Mouse (Mus musculus) thymus, postnatal 36 days (tissue): Measurements from ENCODE around the gene Zmiz1.

Source experiments
- DNase-seq, 2 experiments: peaks; one replicate each; pipeline ENCODE4 v3.0.0; 2022; ENCODE audit warnings: mixed read lengths in 2 of 2

Zmiz1 gene

GRCm38 (mm10) chr14:25516640-25517591 lies 57.9 kb downstream of the Zmiz1 start:
- peak; percentile 84 to 92 for DNase-seq

DNA sequence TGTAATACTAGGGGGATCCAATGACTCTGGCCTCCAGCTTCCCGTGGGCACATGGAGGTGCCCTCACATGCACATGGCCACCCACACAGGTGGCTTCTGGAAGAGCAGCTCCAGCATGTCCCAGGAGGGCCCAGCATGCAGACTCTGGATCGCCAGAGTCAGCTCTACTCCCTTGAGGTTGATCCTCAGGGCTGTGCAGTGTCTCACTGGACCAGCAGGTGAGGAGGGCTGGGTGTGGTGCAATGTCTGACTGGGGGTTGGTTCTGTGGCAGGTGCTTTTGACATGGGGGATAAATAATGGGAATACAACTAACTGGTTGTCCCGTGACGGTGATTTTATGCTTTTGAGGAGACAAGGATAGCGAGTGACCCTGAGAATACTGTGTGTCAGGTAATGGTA lies 59.7 kb downstream of the Zmiz1 start:
- no peak for DNase-seq

GRCm38 (mm10) chr14:25519656-25520055 lies 60.7 kb downstream of the Zmiz1 start:
- DNase-seq: peak; percentile 54 to 71

GRCm38 (mm10) chr14:25520589-25520988 lies 61.6 kb downstream of the Zmiz1 start:
- DNase-seq: no peak

DNA sequence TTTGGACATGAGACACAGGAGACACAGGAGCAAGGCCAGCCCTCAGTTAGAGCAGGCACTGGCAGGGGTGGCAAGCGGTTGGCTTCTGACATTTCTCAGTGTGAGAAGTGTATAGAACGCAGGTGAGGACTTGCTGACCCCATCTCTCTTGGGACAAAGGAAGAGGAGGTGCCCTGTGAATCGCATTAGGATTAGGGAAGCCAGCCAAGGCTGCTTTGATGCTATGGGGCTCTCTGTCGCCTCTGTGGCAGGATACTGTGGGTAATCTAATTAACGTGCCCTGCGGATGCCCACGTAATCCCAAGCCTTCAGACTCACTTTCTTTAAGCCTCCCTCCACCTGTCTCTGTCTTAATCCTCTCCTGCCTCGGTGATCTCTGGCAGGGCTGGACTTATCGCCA lies 62.0 kb downstream of the Zmiz1 start:
- no peak for DNase-seq

DNA sequence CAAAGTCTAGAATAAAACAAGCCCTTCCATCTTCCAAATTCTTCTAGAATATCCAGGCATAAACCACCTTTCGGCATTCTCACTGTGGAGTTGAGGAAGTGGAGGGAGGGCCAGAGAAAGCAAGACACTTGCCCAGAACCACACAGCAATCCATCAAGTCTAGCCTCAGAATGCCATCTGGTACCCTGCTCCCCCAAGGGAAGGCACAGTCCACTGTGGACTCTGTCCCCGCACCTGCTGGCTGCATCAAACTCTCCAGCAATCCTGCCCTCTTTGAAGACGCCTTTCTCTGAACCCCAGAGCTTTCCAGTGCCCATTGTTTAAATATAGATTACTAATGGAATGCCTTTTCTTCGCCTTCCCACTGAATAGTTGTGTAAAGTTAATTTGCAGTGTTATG lies 62.5 kb downstream of the Zmiz1 start:
- no peak for DNase-seq

DNA sequence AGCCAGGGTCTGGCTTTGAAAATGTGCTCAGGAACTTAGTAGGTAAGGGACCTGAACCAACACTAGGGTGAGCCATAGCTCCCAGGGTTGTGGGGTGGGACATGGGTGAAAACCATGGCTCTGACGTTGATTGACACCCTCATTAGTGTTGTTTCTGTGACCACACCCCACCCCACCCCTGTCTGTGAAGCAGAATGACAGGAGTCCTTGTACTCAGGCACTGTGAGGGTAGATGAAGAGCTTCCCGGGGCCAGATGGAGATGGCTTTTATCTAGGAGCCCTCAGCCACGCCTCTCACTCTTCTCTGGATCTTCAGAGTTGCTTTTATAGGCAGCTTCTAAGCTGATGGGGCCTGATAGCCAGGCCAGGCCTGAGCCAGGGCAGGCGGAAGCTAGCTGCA lies 63.4 kb downstream of the Zmiz1 start:
- no peak for DNase-seq

- no peak for DNase-seq
Measured at GRCm38 (mm10) chr14:25523230-25524110, 64.5 kb downstream of the Zmiz1 start.

DNA sequence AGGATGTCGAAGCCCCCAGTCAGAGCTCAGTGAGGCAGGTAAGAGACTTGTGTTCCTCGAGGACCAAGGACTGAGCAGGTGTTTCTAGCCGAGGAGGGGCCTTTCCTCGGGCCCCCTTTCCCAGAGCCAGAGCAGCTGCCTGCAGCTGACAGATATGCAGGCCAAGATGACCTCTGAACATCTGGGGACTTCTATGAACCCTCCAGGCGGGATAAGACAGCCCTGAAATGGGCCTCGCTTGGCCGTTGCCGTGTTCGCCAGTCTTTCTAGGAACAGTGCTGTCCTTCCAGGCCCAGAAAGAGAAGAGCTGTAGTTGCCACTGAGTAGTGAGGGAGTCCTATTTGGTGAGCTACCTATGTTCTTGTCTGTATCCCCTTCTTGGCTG lies 65.1 kb downstream of the Zmiz1 start:
- no peak for DNase-seq

GRCm38 (mm10) chr14:25524884-25525283 lies 65.9 kb downstream of the Zmiz1 start:
- DNase-seq: no peak

GRCm38 (mm10) chr14:25525729-25526128 lies 66.7 kb downstream of the Zmiz1 start:
- no peak for DNase-seq

- no peak for DNase-seq
Measured at GRCm38 (mm10) chr14:25526872-25527271, 67.9 kb downstream of the Zmiz1 start.

- DNase-seq: no peak
Measured at GRCm38 (mm10) chr14:25527321-25527720, 68.3 kb downstream of the Zmiz1 start.

GRCm38 (mm10) chr14:25530342-25530741 lies 71.4 kb downstream of the Zmiz1 start:
- DNase-seq: no peak

GRCm38 (mm10) chr14:25530815-25531214 lies 71.8 kb downstream of the Zmiz1 start:
- DNase-seq: no peak

DNA sequence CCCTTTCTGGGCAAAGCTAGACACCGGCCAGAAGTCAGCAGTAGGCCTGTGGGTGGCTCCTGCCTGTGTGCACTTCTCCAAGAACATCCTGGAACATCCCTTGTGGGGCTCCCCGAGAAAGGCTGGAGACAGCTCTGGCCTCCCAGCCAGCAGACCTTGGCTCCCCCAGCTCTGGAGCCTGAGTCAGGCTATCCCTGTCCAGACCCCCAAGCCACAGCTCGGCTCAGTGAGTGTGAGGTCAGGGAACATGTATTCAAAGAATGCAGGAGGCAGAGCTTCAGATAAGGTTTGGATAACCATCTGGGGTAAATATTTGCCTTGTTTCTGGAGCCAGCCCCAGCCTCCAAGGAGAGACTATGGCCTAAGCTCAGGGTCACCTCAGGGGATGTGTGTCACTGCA lies 74.0 kb downstream of the Zmiz1 start:
- DNase-seq: no peak

GRCm38 (mm10) chr14:25533631-25534395 lies 74.8 kb downstream of the Zmiz1 start:
- DNase-seq: no peak

GRCm38 (mm10) chr14:25534396-25534769 lies 75.4 kb downstream of the Zmiz1 start:
- DNase-seq: no peak

DNA sequence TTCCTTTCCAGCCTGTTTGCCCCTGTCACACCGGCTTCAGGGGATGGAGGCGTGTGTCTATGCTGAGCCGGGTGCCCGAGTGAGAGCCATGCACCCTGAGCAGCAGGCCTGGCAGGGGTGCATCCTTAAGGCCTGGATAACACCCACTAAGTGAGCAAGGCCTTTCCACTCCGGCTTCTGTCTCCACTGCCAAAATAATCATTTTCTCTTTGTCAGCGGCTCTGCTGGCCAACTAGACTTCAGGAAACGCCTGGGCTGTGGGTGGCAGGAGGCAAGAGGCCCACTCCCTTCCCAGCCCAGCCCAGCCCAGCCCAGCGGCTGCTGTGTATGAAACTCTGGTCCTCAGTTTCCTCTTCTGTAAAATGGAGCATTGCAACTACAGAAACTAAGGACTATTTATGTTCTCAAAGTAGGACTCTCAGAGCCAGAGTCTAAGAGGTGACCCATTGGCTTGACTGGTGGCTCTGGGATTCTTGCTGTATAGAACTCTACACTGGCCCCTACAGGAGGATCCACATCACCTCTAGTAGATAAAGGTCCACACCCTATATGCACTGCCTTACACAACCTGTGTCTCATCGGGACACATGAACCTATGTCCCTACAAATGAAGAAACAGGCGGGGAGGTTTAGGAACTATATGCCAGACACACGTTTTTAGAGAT lies 76.1 kb downstream of the Zmiz1 start:
- no peak for DNase-seq

DNA sequence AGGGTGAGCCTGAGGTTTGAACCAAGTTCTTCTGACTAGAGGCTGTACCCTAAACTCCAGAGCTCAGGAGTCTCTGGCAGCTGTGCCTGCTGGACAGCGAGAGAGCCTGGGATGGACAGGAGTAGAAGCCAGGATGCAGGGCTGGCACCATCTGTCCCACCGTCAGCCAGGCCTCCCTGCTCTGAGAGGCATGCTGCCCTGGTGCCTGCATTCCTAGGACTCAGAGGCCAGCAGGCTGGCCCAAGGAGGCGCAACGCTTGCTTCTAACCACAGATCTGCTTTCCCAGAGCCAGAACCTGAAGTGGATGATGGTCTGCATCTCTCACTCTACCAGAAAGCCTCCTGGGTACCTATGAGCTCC lies 76.6 kb downstream of the Zmiz1 start:
- no peak for DNase-seq

GRCm38 (mm10) chr14:25536476-25536875 lies 77.5 kb downstream of the Zmiz1 start:
- DNase-seq: no peak

- no peak for DNase-seq
Measured at GRCm38 (mm10) chr14:25537351-25537750, 78.4 kb downstream of the Zmiz1 start.

- DNase-seq: no peak
Measured at GRCm38 (mm10) chr14:25538522-25538921, 79.5 kb downstream of the Zmiz1 start.
